Mouse (Mus musculus): ENCODE results near the gene Six2. TPM values are rescaled to one million over a fixed set of nuclear protein-coding genes. Genes with fewer than 3 reads are reported as not detected.

Six2 gene
- total and polyA plus RNA-seq, 3 experiments = 0.04 to 0.40 TPM; not detected in 1

DNA sequence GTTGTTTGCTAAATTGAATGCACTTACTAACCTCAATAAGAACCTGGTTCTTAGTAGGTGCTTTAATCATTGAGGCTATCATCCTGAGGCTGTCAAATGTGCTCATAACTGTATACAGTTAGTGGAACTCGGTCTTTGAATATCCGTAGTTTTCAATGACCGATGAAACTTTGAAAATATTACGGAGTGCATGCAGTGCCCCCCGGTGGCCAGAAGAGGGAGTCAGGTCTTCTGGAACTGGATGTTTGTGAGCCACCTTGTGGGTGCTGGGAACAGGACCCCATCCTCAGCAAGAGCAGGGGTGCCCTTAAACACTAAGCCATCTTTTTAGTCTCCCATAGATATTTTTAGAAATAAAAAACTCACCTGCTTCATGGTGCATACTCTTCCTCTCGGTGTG lies 6.4 kb upstream of the Six2 start:
- Histone ChIP-seq H3K4me2 (ENCODE audit: insufficient read depth, low read depth, poor library complexity, severe bottlenecking) (no peak overlapping the region), H3K79me2 (replicated peaks; ENCODE audit: control insufficient read depth, extremely low read depth, insufficient read depth, poor library complexity, severe bottlenecking) (no peaks in the 10 kb centered on the region), H3K36me3 (replicated peaks in 1 of 2; ENCODE audit: control insufficient read depth in 1 of 2, insufficient read depth in 1 of 2, low read length in 1 of 2) (no peaks in the 10 kb centered on the region), H3K27ac (ENCODE audit: insufficient read depth, low read depth) (no peak overlapping the region), H3K4me3 (replicated peaks in 1 of 3; ENCODE audit: low read depth in 2 of 3, low read length in 2 of 3, poor library complexity in 1 of 3) (no peak overlapping the region), H3K9ac (ENCODE audit: insufficient read depth, low read depth) (no peak overlapping the region), H3K4me1 (ENCODE audit: control insufficient read depth in 1 of 2, insufficient read depth in 2 of 2) (peaks cover 0 to 16% of the 10 kb centered on the region in 2 experiments; a peak in 3 of 4 replicates), H3K9me3 (replicated peaks; ENCODE audit: low read length) (no peaks in the 10 kb centered on the region), H3K27me3 (replicated peaks) (no peaks in the 10 kb centered on the region)
- dilution Hi-C loops (cut with MboI; ENCODE audit: extremely low pct_ligation_motif_present, extremely low pct_unique_long_range_greater_than_20kb, low sequenced_read_pairs) (no loop called here), in situ Hi-C loops (cut with MboI; ENCODE audit: low pct_ligation_motif_present, low pct_unique_long_range_greater_than_20kb, low sequenced_read_pairs) (no loop called here)
- TF ChIP-seq RAD21 (IDR thresholded peaks at IDR 0.05; ENCODE audit: low read depth, low read length) (peak; percentile 38), TBP (conservative IDR thresholded peaks at IDR 0.05; ENCODE audit: low read depth, low read length) (no peak), CTCF (conservative IDR thresholded peaks at IDR 0.05 in 1 of 2, IDR thresholded peaks at IDR 0.05 in 1 of 2; ENCODE audit: low read depth in 2 of 2, low read length in 2 of 2) (peak; percentile 49 to 69; a peak in 3 of 4 replicates), SMC3 (IDR thresholded peaks at IDR 0.05; ENCODE audit: low read depth, low read length) (peak; percentile 55), NELFE (IDR thresholded peaks at IDR 0.05; ENCODE audit: low read depth, low read length) (no peak)
- peak; percentile 12 for DNase-seq (ENCODE audit: extremely low read depth)

DNA sequence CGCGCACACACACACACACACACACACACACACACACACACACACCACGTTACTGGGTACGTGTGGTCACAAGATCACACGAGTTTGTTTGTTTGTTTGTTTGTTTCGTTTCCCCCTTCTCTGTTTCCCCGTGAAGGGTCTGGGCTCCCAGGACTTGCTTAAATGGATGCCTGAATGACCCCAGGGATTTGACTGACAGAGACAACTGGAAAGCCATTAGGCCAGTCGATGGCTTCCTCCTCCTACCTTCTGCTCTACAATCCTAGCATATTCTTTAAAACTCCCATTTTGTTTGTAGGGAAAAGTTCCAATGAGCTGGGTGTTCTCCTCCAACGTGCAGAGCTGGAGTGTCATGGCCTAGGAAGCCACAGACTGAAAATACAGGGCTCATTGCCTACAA lies 5.0 kb upstream of the Six2 start:
- Histone ChIP-seq H3K4me3 (replicated peaks in 1 of 3; ENCODE audit: low read depth in 2 of 3, low read length in 2 of 3, poor library complexity in 1 of 3) (no peak overlapping the region), H3K9ac (ENCODE audit: insufficient read depth, low read depth) (no peak overlapping the region), H3K27ac (ENCODE audit: insufficient read depth, low read depth) (no peak overlapping the region), H3K27me3 (replicated peaks) (no peaks in the 10 kb centered on the region), H3K4me2 (ENCODE audit: insufficient read depth, low read depth, poor library complexity, severe bottlenecking) (no peak overlapping the region), H3K4me1 (ENCODE audit: control insufficient read depth in 1 of 2, insufficient read depth in 2 of 2) (peaks cover 0 to 2% of the 10 kb centered on the region in 2 experiments; a peak in 2 of 4 replicates), H3K9me3 (replicated peaks; ENCODE audit: low read length) (peaks cover 9% of the 10 kb centered on the region), H3K36me3 (replicated peaks in 1 of 2; ENCODE audit: control insufficient read depth in 1 of 2, insufficient read depth in 1 of 2, low read length in 1 of 2) (no peaks in the 10 kb centered on the region), H3K79me2 (replicated peaks; ENCODE audit: control insufficient read depth, extremely low read depth, insufficient read depth, poor library complexity, severe bottlenecking) (no peaks in the 10 kb centered on the region)
- in situ Hi-C loops (cut with MboI; ENCODE audit: low pct_ligation_motif_present, low pct_unique_long_range_greater_than_20kb, low sequenced_read_pairs) (no loop called here), dilution Hi-C loops (cut with MboI; ENCODE audit: extremely low pct_ligation_motif_present, extremely low pct_unique_long_range_greater_than_20kb, low sequenced_read_pairs) (no loop called here)
- no peak for TF ChIP-seq MAZ (IDR thresholded peaks at IDR 0.05; ENCODE audit: low read depth, low read length)
- TF ChIP-seq MAX (IDR thresholded peaks at IDR 0.05; ENCODE audit: low read length) = no peak
- DNase-seq (ENCODE audit: extremely low read depth) = no peak

DNA sequence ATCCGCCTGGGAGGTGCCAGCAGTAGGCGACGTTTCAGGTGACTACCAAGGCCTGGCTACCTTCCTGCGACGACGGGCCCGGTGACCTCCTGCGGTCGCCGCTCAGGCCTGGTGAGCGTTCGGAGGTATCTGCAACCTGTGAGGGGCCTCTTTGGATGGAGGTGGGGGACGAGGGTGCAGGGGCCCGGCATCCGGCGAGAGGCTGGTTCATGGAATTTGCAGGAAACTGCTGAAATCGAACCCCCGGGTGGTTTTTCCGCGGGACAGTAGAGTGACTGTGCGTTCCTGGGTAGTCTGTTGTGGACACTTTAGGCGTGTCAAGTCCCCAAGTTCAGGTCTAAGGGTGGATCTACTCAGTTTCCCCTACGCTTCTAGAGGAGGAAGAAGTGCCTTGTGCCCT lies 4.5 kb upstream of the Six2 start:
- H3K27ac ChIP-seq (ENCODE audit: insufficient read depth, low read depth) = no peak overlapping the region
- DNase-seq (ENCODE audit: extremely low read depth) = no peak
- no peaks in the 10 kb centered on the region for H3K4me1 ChIP-seq (ENCODE audit: control insufficient read depth in 1 of 2, insufficient read depth in 2 of 2)
- in situ Hi-C loops (cut with MboI; ENCODE audit: low pct_ligation_motif_present, low pct_unique_long_range_greater_than_20kb, low sequenced_read_pairs) (no loop called here), dilution Hi-C loops (cut with MboI; ENCODE audit: extremely low pct_ligation_motif_present, extremely low pct_unique_long_range_greater_than_20kb, low sequenced_read_pairs) (no loop called here)
- H3K4me2 ChIP-seq (ENCODE audit: insufficient read depth, low read depth, poor library complexity, severe bottlenecking) = no peak overlapping the region
- H3K9me3 ChIP-seq (replicated peaks; ENCODE audit: low read length) = peaks cover 11% of the 10 kb centered on the region
- H3K9ac ChIP-seq (ENCODE audit: insufficient read depth, low read depth) = no peak overlapping the region
- H3K36me3 ChIP-seq (replicated peaks in 1 of 2; ENCODE audit: control insufficient read depth in 1 of 2, insufficient read depth in 1 of 2, low read length in 1 of 2) = peaks cover 0 to 2% of the 10 kb centered on the region in 2 experiments
- H3K79me2 ChIP-seq (replicated peaks; ENCODE audit: control insufficient read depth, extremely low read depth, insufficient read depth, poor library complexity, severe bottlenecking) = no peaks in the 10 kb centered on the region
- H3K27me3 ChIP-seq (replicated peaks) = no peaks in the 10 kb centered on the region
- H3K4me3 ChIP-seq (replicated peaks in 1 of 3; ENCODE audit: low read depth in 2 of 3, low read length in 2 of 3, poor library complexity in 1 of 3) = no peak overlapping the region
- TF ChIP-seq RAD21 (IDR thresholded peaks at IDR 0.05; ENCODE audit: low read depth, low read length) (no peak), UBTF (IDR thresholded peaks at IDR 0.05; ENCODE audit: low read depth, low read length) (no peak), NELFE (IDR thresholded peaks at IDR 0.05; ENCODE audit: low read depth, low read length) (no peak), ETS1 (conservative IDR thresholded peaks at IDR 0.05; ENCODE audit: low read depth, low read length) (no peak), ZNF384 (IDR thresholded peaks at IDR 0.05; ENCODE audit: low read depth, low read length) (no peak), TBP (conservative IDR thresholded peaks at IDR 0.05; ENCODE audit: low read depth, low read length) (no peak), JUN (IDR thresholded peaks at IDR 0.05; ENCODE audit: insufficient read depth, low read depth, low read length) (no peak), SIN3A (IDR thresholded peaks at IDR 0.05; ENCODE audit: low read length) (no peak)
